Mouse (Mus musculus): ENCODE results near the gene Dtx3l. TPM values are rescaled to one million over a fixed set of nuclear protein-coding genes. Genes with fewer than 3 reads are reported as not detected.

The Dtx3l gene
- polyA plus RNA-seq, 1 experiment from 2014 or later, result 5.8 TPM

DNA sequence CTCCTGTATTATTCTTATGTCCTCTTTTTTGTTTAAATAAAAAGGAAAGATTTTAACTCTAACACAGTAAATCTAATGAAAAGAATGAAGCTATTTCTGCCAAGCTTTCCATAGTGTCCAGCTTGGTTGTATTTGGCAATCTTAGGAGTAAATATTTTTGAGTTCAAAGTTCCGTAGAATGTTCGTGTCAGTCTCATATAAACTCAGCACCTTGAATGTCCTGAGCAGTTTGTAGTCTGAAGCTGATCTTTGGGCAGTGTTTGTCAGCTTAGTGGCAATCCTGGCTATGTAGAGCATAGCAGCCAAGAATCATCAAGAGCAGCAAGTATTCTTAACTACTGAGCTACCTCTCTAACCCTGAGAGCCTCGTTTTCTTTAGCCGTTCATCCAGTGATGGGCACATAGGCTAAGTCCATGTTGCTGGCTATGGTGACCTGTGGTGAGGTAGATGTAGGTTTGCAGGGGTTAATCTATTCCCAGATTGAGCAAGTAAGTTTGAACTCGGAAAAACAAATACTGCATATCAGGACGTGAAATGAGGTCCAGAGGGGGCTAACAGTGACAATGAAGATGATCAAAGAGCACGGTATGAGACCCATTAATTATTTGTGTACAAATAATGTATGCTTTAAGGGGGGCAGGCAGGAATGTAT lies 15.3 kb downstream of the Dtx3l start:
- Histone ChIP-seq H3K4me1 (no peaks in the 10 kb centered on the region), H3K4me3 (no peak overlapping the region), H3K9ac (no peak overlapping the region), H3K27ac (no peak overlapping the region), H3K36me3 (no peaks in the 10 kb centered on the region), H3K4me2 (no peak overlapping the region), H3K9me3 (no peaks in the 10 kb centered on the region), H3K27me3 (no peaks in the 10 kb centered on the region)
- ATAC-seq (ENCODE audit: borderline replicate concordance, extremely low read depth, low FRiP score, low TSS enrichment), result no peak
- 64% methylated on average over 7 of the region's 7 CpGs for WGBS

DNA sequence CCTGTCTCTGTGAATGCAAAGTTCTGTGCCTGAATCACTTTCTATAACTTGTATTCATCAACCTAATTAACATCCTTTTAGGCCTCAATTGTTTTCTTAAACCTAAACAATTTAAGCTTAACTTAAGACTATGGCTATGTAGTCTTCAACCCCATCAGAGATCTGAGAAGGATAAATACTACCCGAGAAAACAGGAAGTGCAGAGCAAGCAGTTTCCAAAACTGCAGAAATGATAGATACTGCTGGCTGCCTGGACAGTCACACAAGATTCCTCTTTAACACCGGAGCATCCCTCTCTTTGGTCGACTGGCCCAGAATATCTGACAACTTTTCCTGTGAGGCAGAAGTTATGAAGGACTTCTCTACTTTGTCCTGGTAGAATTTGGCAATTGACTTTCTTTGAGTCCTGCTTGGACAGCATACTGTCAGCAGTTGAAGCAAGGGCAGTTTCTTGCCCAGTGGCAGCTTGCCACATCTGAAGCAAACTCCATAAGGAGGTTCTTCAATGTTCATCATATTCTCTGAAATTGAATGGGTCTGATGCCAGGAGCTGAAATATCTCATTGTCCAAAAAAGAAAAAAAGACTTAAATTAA lies 16.6 kb downstream of the Dtx3l start:
- Histone ChIP-seq H3K36me3 (no peaks in the 10 kb centered on the region), H3K27ac (no peak overlapping the region), H3K9me3 (no peaks in the 10 kb centered on the region), H3K27me3 (no peaks in the 10 kb centered on the region), H3K4me3 (no peak overlapping the region), H3K4me1 (no peaks in the 10 kb centered on the region), H3K4me2 (no peak overlapping the region), H3K9ac (no peak overlapping the region)
- no peak for ATAC-seq (ENCODE audit: borderline replicate concordance, extremely low read depth, low FRiP score, low TSS enrichment)
- 59% methylated on average over 3 of the region's 3 CpGs for WGBS

DNA sequence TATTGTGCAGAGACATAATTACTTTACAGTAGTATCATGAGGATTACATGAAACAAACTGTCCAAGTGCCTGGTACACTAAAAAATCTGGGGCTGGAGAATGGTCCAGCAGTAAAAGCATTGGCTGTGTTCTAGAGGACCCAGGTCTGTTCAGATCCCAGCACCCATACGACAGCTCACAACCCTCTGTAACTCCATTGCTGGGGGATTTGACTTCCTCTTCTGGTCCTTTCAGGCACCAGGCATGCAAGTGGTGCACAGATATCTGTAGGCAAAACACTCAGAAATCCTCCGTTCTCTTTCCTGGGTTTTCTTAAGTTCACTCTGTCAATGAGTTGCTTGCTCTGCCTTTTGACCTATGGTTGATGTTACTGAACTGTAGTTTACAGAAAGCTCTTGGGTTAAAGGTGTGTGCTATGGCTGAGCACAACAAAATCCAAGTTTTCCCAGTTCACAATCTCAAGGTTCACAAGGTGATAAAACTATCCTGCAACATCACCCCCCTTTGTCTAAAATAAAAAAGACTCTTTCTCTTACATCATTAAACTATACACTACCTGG lies 17.2 kb downstream of the Dtx3l start:
- 64% methylated on average over 2 of the region's 2 CpGs for WGBS
- no peak for ATAC-seq (ENCODE audit: borderline replicate concordance, extremely low read depth, low FRiP score, low TSS enrichment)

DNA sequence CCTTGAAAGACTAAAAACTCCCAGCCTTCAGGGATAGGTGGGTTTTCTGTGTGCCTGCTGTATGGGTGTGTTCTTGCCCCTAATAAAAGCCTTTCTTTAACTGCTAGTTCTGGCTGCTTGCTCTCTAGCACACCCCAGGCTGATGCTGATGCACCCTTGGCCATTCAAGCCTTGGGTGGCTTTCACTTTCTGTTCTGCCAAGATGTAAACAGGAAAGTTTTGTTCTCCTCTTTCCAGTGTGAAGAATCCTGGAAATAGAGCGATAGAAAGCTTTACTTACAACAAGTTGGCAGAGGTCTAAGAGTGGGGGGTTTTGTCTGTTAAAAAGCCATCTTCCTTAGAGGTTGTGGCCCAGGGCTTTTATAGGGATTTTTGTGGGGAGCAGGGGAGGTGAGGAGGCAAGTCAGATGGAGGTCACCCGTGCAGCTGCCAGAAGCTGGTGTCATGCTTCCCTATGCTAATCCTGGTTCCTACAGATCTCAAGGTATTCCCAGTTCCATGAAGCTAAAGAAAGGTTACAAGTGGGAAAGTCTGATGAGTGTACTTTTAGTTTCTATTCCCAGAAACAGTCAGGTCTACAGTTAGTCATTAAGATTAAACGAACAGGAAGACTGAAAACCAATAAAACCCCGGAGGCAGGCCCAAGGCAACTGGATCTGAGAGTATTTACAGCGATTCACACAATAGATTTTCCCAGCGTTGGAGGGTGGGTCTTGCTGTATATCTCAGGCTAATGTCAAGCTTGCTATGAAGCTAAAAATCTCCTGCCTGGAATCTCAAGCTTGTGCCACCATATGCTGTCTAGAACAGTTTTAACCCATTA lies 20.0 kb downstream of the Dtx3l start:
- Histone ChIP-seq H3K36me3 (no peaks in the 10 kb centered on the region), H3K4me1 (no peaks in the 10 kb centered on the region)

More for the DNA sequence above, 17.2 kb downstream of the Dtx3l start:
- H3K4me1 ChIP-seq, result no peaks in the 10 kb centered on the region
- H3K9me3 ChIP-seq, result no peaks in the 10 kb centered on the region
- no peaks in the 10 kb centered on the region for H3K27me3 ChIP-seq
- H3K36me3 ChIP-seq, result no peaks in the 10 kb centered on the region
- no peak overlapping the region for H3K27ac ChIP-seq
- no peak overlapping the region for H3K4me3 ChIP-seq
- H3K4me2 ChIP-seq, result no peak overlapping the region
- H3K9ac ChIP-seq, result no peak overlapping the region

DNA sequence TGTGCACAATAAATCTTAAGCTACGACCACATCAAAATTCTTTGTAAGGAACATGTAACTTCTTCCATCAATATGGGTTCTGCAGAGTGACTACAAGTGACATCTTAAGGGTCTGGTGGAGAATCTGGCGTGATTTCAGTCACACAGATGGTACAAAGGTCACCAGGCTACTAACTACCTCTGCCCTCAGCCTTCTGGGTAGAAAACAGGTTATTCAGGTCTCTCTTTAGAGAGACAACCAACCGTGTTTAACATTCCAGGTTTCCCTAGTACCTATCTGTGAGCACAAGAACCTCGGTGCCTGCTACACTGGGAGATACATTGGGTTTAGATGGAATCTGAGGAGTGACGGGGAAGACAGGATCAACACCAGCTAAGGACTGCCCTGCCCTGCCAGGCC lies 24.6 kb downstream of the Dtx3l start:
- 41% methylated on average over 5 of the region's 5 CpGs for WGBS
- Histone ChIP-seq H3K27me3 (no peaks in the 10 kb centered on the region), H3K9me3 (no peaks in the 10 kb centered on the region), H3K4me1 (no peaks in the 10 kb centered on the region), H3K4me3 (no peak overlapping the region), H3K27ac (no peak overlapping the region), H3K4me2 (no peak overlapping the region), H3K36me3 (no peaks in the 10 kb centered on the region), H3K9ac (no peak overlapping the region)
- ATAC-seq (ENCODE audit: borderline replicate concordance, extremely low read depth, low FRiP score, low TSS enrichment), result no peak

More for the DNA sequence above, 20.0 kb downstream of the Dtx3l start:
- 80% methylated on average over 6 of the region's 6 CpGs for WGBS
- no peak overlapping the region for H3K27ac ChIP-seq
- no peaks in the 10 kb centered on the region for H3K9me3 ChIP-seq
- no peak for ATAC-seq (ENCODE audit: borderline replicate concordance, extremely low read depth, low FRiP score, low TSS enrichment)
- no peak overlapping the region for H3K4me2 ChIP-seq
- no peak overlapping the region for H3K9ac ChIP-seq
- no peaks in the 10 kb centered on the region for H3K27me3 ChIP-seq
- no peak overlapping the region for H3K4me3 ChIP-seq

DNA sequence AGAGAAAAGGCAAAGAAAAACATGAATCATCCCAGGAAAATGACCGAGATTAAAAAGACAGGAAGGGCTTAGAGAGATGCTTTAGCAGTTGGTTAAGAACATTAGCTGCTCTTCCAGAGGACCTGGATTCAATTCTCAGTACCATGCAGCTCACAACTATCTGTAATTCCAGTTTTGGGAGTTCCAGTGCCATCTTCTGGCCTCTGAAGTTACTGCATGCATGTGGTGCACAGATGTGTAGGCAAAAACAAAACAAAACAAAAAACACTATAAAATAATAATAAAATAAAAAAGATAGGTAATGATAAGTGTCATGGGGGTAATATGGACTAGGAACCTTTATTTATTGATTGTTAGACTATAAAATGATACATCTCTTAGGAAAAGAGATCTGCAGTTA lies 25.4 kb downstream of the Dtx3l start:
- Histone ChIP-seq H3K4me2 (no peak overlapping the region), H3K27ac (no peak overlapping the region), H3K27me3 (no peaks in the 10 kb centered on the region), H3K9me3 (no peaks in the 10 kb centered on the region), H3K4me1 (no peaks in the 10 kb centered on the region), H3K9ac (no peak overlapping the region), H3K4me3 (no peak overlapping the region), H3K36me3 (no peaks in the 10 kb centered on the region)
- no peak for ATAC-seq (ENCODE audit: borderline replicate concordance, extremely low read depth, low FRiP score, low TSS enrichment)
- WGBS, result 63% methylated on average over 1 of the region's 1 CpGs

DNA sequence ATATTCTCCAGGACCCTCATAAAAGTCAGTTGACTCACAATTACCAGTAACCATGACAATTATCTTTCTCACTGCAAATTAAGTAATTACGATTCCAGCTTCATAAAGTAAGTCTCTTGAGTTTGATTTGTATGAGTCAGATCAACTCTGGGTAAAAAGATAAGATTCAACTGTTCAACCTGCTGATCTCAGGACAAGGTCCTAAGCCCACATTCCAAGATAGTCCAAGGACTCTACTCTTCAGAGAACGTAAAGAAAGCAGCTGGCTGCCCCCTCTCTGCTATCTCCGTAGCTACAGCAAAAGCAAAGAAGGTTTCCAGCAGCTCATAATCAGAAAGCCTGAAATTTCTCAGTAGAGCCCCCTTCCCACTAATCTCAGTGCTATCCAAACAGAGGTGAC lies 27.5 kb downstream of the Dtx3l start:
- no peaks in the 10 kb centered on the region for H3K36me3 ChIP-seq
- no peak overlapping the region for H3K4me2 ChIP-seq
- H3K27ac ChIP-seq, result no peak overlapping the region
- ATAC-seq (ENCODE audit: borderline replicate concordance, extremely low read depth, low FRiP score, low TSS enrichment), result no peak
- 50% methylated on average over 3 of the region's 3 CpGs for WGBS
- no peak overlapping the region for H3K4me3 ChIP-seq
- no peaks in the 10 kb centered on the region for H3K4me1 ChIP-seq
- no peaks in the 10 kb centered on the region for H3K9me3 ChIP-seq
- no peak overlapping the region for H3K9ac ChIP-seq
- H3K27me3 ChIP-seq, result no peaks in the 10 kb centered on the region

DNA sequence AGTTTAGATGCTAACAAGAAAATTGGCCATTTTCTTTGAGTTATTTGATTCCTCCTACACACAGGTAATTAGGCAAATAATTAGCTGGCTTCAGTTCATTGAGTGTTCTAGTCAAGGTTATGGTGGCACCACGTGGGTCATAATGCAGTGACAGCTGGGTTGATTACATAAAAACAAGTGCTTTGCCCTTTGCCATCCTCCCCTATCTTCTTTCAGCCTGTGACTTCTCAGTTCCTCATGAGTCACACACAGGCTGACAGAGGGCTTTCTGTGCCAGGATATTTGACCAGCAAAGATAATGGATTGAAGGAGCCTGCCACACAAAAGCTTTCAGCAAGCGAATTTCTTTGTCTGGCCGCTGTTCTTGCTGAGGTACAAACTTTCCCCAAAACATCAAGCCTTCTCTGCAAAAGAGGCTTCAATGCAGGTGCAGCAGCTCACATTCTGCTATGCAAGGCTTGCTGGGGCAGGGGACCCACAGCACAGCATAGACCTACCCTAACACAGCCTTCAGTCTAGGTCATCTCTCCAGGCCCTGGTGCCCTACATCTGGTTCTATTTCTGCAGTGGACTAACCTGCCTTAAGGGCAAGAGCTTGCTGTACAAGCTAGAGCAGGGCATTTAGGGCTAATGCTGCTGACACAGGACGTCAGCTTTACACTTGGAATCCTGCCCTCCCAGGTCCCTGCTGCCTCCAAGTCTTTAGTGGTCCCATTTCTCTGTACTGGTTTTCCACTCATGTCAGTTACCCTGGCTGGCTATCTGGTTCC lies 31.3 kb downstream of the Dtx3l start:
- Histone ChIP-seq H3K9ac (no peak overlapping the region), H3K36me3 (no peaks in the 10 kb centered on the region), H3K9me3 (no peaks in the 10 kb centered on the region), H3K4me1 (no peaks in the 10 kb centered on the region), H3K27ac (no peak overlapping the region), H3K27me3 (no peaks in the 10 kb centered on the region), H3K4me3 (no peak overlapping the region), H3K4me2 (no peak overlapping the region)
- 48% methylated on average over 4 of the region's 4 CpGs for WGBS
- no peak for ATAC-seq (ENCODE audit: borderline replicate concordance, extremely low read depth, low FRiP score, low TSS enrichment)

DNA sequence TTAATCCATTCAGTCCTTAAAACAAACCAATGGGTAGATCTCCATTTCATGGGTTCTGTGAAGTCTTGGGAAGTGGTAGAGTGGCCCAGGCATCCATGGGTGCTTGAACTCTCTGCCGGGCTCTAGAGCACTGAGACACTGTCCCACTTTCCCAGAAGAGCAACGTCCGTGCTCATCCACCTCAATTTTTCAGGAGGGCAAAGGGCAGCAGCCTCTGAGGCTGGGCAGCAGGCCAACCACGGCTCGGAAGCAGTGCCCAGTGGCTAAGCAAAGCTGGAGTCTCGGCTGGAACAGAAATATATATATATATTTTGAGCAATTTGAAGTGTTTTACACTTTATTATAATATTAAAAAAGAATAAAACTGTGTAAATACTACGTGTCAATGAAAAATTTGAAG lies 32.1 kb downstream of the Dtx3l start:
- no peaks in the 10 kb centered on the region for H3K9me3 ChIP-seq
- H3K4me3 ChIP-seq, result no peak overlapping the region
- 55% methylated on average over 7 of the region's 7 CpGs for WGBS
- no peak overlapping the region for H3K4me2 ChIP-seq
- H3K9ac ChIP-seq, result no peak overlapping the region
- no peaks in the 10 kb centered on the region for H3K36me3 ChIP-seq
- ATAC-seq (ENCODE audit: borderline replicate concordance, extremely low read depth, low FRiP score, low TSS enrichment), result no peak
- H3K27me3 ChIP-seq, result no peaks in the 10 kb centered on the region
- no peaks in the 10 kb centered on the region for H3K4me1 ChIP-seq
- H3K27ac ChIP-seq, result no peak overlapping the region

DNA sequence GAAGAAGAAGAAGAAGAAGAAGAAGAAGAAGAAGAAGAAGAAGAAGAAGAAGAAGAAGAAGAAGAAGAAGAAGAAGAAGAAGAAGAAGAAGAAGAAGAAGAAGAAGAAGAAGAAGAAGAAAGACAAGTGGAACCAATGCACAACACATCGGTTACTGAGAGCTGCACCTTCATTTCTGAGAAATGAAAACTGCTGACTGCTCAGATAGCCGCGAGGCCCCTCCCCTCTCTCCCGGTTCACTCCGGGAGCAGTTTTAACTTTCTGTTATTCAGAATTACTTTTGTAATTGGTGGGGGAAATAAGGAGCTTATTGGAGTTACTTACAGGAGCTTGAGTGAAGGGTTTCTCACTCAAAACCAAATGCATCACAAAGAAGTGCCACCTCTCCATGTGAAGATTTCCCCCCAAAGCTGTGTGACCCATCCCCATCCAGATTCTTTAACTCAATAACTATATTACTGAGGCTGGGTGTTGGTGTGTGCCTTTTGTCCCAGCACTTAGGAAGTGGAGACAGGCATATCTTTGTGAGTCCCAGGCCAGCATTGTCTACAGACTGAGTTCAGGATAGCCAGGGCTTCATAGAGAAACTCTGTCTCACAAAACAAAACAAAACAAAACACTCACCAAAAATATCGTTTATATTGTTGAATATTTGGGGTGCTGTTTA lies 33.0 kb downstream of the Dtx3l start:
- Histone ChIP-seq H3K9me3 (no peaks in the 10 kb centered on the region), H3K27ac (no peak overlapping the region), H3K27me3 (no peaks in the 10 kb centered on the region), H3K4me1 (no peaks in the 10 kb centered on the region), H3K4me2 (no peak overlapping the region), H3K4me3 (no peak overlapping the region), H3K9ac (no peak overlapping the region), H3K36me3 (no peaks in the 10 kb centered on the region)
- no peak for ATAC-seq (ENCODE audit: borderline replicate concordance, extremely low read depth, low FRiP score, low TSS enrichment)
- 74% methylated on average over 6 of the region's 6 CpGs for WGBS

DNA sequence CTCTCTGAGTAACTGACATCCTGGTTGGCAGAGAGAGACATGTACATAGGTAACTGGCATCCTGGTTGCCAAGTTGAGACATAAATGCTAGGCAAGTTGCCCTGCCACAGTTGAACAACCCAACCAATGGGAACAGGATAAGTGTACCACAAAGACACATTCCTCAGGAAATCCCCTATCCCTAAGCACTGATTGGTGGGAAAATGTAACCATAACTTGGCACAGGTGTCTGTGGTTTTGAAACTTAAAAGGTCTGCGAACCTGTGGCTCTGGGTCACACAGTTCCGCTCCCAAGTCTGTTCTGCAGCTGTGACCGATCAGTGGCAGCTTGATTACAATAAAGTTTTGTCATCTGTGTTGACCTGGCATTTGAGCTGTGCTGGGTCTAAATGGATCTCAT lies 33.6 kb downstream of the Dtx3l start:
- Histone ChIP-seq H3K27ac (no peak overlapping the region), H3K27me3 (no peaks in the 10 kb centered on the region), H3K9me3 (no peaks in the 10 kb centered on the region), H3K4me1 (no peaks in the 10 kb centered on the region), H3K9ac (no peak overlapping the region), H3K36me3 (no peaks in the 10 kb centered on the region), H3K4me2 (no peak overlapping the region), H3K4me3 (no peak overlapping the region)
- 80% methylated on average over 3 of the region's 3 CpGs for WGBS
- ATAC-seq (ENCODE audit: borderline replicate concordance, extremely low read depth, low FRiP score, low TSS enrichment), result no peak
